Mouse (Mus musculus): ENCODE results near the gene Slc25a45. TPM values are rescaled to one million over a fixed set of nuclear protein-coding genes. Genes with fewer than 3 reads are reported as not detected.

Slc25a45 gene
- total RNA-seq (2023), result 29.7 TPM

DNA sequence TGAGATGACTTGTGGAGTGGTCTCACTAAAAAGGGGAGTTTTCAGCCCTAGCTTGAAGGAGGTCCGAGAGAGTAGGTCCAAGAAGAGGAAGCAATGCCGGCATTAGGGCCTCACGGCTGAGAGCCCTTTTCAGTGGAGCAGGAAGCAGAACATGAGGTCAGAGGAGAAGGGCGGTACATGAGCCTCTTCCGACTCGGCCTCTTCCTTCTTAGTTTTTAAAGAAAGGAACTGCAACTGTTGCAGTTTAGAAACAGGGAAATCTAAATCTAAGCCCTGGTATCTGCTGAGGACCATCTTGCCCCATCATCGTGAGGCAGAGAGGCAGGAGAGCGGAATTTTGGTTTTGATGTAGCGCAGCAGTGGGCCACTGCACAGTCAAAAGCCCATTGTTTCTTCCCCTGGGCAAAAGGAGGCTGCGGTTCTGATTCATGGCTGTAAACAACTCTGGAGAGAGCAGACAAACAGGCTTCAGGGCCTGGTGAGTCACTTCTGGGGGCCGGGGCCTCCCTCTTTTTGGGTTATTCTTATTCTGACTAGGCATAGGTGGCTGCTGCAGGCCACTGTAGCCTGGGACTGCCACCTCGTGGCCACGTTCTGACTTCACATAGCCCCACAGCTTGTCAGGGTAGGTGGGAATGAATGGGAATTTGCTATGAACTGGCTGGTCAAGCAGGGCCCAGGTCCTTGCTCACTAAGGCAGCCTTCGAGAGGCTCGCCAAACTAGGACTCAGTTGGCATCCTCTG is at the start of gene Slc25a45:
Gene Slc25a45, plus strand, starts transcription at position 191 of the 744 bp plus-strand sequence.

GRCm38 (mm10) chr19:5874969-5875480 is 2.6 kb upstream of the Slc25a45 start, which contains the start of gene Frmd8:
Gene Frmd8, minus strand, starts transcription at chr19:5875274.

DNA sequence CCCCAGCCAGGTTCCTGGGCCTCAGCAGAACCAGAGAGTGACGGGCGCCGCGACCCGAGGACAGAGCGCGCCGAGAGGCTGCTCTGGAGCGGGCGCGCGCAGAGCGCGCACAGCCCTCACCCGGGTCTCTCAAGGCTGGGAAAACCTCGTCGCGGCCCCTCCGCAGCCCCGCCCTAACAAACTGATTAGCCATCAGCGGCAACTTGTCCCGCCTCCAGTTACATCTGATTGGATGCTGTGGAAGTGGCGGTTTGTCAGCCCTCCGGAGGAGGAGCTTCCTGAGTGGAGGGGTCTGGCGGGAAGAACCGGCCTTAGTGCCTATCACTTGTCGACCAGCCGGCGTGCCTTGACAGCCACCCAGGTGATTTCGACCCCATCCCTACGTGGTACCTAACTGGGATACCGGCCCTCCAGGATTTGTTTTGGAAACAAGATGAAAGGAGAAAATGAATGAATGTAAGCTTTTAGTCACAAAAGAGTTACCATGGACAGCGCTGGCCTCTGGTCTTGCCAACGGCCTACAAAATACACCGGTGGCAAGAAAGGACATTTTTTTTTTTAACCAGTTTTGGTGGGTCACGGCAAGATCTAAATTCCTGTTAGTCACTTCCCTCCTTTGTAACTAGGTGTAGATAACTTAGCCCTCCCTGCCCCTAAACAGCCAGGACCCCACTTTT is 16.5 kb downstream of the Slc25a45 start, which contains the start of gene Tigd3:
Gene Tigd3, minus strand, starts transcription at position 148 of the 677 bp plus-strand sequence.

GRCm38 (mm10) chr19:5913007-5913719 is 35.6 kb downstream of the Slc25a45 start, which contains the start of gene Dpf2:
Gene Dpf2, minus strand, starts transcription at chr19:5913010.

GRCm38 (mm10) chr19:5924713-5925093 is 47.1 kb downstream of the Slc25a45 start, which contains the start of gene Cdc42ep2:
Gene Cdc42ep2, minus strand, starts transcription at chr19:5924816.

Other genes with a start within 250 kb of the Slc25a45 start
- gene Rela, start 240.3 kb upstream of the Slc25a45 start, total RNA-seq (2023), result 154 TPM
- 202 TPM for gene Sipa1, start 214.1 kb upstream of the Slc25a45 start, total RNA-seq (2023)
- 51.2 TPM for gene Map3k11, start 189.1 kb upstream of the Slc25a45 start, total RNA-seq (2023)
- gene Pcnx3, start 188.9 kb upstream of the Slc25a45 start, total RNA-seq (2023), result 191 TPM
- gene Kcnk7, start 173.4 kb upstream of the Slc25a45 start, total RNA-seq (2023), result not detected
- 25.5 TPM for gene Ehbp1l1, start 151.5 kb upstream of the Slc25a45 start, total RNA-seq (2023)
- 33.6 TPM for gene Fam89b, start 148.2 kb upstream of the Slc25a45 start, total RNA-seq (2023)
- gene Ltbp3, start 136.9 kb upstream of the Slc25a45 start, total RNA-seq (2023), result 2.5 TPM
- 76.3 TPM for gene Scyl1, start 106.4 kb upstream of the Slc25a45 start, total RNA-seq (2023)
- gene Frmd8, start 2.5 kb upstream of the Slc25a45 start, total RNA-seq (2023), result 161 TPM
- gene Tigd3, start 16.3 kb downstream of the Slc25a45 start, total RNA-seq (2023), result 2.4 TPM
- gene Dpf2, start 35.2 kb downstream of the Slc25a45 start, total RNA-seq (2023), result 153 TPM
- 0.38 TPM for gene Cdc42ep2, start 47.0 kb downstream of the Slc25a45 start, total RNA-seq (2023)
- gene Pola2, start 86.4 kb downstream of the Slc25a45 start, total RNA-seq (2023), result 60.3 TPM
- not detected for gene Slc22a20, start 108.3 kb downstream of the Slc25a45 start, total RNA-seq (2023)
- gene Capn1, start 138.1 kb downstream of the Slc25a45 start, total RNA-seq (2023), result 129 TPM
- 56.5 TPM for gene Syvn1, start 168.8 kb downstream of the Slc25a45 start, total RNA-seq (2023)
- gene Mrpl49, start 180.0 kb downstream of the Slc25a45 start, total RNA-seq (2023), result 21.1 TPM
- gene Fau, start 180.0 kb downstream of the Slc25a45 start, total RNA-seq (2023), result 3,183 TPM
- gene Znhit2, start 183.4 kb downstream of the Slc25a45 start, total RNA-seq (2023), result 15.9 TPM
- 18.6 TPM for gene Tm7sf2, start 190.6 kb downstream of the Slc25a45 start, total RNA-seq (2023)
- 112 TPM for gene Vps51, start 199.4 kb downstream of the Slc25a45 start, total RNA-seq (2023)
- not detected for gene Tmem262, start 202.2 kb downstream of the Slc25a45 start, total RNA-seq (2023)
- gene Gm28374, start 204.4 kb downstream of the Slc25a45 start, total RNA-seq (2023), result 1.7 TPM
- gene Zfpl1, start 207.1 kb downstream of the Slc25a45 start, total RNA-seq (2023), result 62.2 TPM
- gene Cdca5, start 207.2 kb downstream of the Slc25a45 start, total RNA-seq (2023), result 0.95 TPM
- not detected for gene AC131692.1, start 216.6 kb downstream of the Slc25a45 start, total RNA-seq (2023)
- not detected for gene Naaladl1, start 228.0 kb downstream of the Slc25a45 start, total RNA-seq (2023)
- 13.2 TPM for gene Sac3d1, start 240.8 kb downstream of the Slc25a45 start, total RNA-seq (2023)